Mouse (Mus musculus): ENCODE results near the gene Rpl36a-ps1.
"Not testable (repeated sequence)": the region's sequence is repeated elsewhere in the genome, so short reads cannot be mapped to it uniquely, and the experiment has no call there.

Rpl36a-ps1 gene

DNA sequence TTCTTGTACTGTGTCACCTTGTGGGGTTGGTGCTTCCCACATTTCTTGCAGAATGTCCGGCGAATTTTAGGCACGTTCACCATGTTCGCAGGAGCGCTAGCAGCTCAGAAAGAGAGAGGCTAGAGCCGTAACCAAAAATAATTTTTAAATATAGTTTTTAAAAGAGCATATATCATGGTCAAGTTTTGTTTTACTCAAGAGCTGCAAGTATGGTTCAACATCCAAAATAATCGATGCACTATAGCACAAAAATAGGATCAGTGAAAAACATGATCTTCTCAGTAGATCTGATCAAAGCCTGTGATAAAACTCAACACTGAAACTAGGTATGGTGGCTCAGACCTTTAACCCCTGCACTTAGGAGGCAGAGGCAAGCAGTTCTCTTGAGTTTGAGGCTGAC lies at the start of gene Rpl36a-ps1:
Rpl36a-ps1 (minus strand) TSS at position 101 of the 400 bp plus-strand sequence.
- DNase-seq (ENCODE audit: low spot score in 2 of 2): no peak

DNA sequence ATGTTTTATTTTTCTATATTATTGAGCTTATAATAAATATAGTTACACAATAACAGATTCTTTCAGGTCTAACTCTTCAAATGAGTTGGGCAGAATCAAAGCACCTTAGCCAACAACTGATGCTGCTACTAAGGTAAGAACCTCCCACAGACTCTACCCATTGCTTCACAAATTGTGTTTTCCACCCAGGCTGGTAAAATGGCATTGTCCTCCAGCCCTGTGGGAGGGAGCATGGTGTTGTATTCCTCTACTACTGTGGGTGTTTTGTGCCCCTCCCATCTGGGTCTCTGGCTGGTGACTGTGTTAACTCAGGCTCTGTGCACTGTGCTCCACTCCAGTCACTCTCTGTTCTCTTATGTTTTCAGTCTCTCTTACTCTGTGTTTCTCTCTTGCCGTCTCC lies 49.4 kb upstream of the Rpl36a-ps1 start:
- no peak for DNase-seq (ENCODE audit: low spot score in 2 of 2)

DNA sequence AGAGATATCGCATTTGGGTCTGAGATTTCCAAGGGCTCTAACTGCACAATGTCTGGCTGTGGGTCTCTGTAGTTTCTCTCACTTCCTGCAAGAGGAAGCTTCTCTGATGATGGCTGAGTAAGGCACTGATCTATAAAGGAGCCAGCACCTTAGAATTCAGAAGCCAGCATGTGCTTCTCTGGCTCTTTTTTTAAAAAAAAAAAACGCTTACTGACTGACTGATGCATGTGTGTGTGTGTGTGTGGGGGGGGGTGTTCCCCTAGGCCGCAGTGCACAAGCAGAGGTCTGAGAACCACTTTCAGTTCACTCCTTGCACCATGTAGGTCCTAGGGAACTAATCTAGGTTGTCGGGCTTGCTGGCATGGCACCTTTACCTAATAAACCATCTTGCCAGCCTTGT lies 47.3 kb upstream of the Rpl36a-ps1 start:
- no peak for DNase-seq (ENCODE audit: low spot score in 2 of 2)

DNA sequence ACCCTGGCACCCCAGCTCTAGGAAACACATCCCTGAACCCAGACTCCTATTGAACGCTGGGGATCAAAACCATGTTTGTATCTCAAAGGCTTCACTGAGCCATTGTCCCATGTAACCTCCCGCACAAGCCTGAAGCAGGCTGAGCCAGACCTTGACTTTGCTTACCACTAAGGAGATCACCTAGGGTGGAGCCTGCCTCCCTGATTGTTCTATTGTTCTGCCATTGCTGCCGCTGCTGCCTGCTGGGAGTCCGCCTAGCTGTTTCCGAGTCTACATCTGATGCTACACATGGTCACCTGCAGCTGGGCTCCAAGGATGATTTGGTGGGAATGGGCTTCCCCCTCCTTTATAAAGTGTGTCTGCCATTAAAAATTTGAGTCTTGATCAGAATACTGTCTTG lies 45.2 kb upstream of the Rpl36a-ps1 start:
- not testable (repeated sequence) for DNase-seq (ENCODE audit: low spot score in 2 of 2)

DNA sequence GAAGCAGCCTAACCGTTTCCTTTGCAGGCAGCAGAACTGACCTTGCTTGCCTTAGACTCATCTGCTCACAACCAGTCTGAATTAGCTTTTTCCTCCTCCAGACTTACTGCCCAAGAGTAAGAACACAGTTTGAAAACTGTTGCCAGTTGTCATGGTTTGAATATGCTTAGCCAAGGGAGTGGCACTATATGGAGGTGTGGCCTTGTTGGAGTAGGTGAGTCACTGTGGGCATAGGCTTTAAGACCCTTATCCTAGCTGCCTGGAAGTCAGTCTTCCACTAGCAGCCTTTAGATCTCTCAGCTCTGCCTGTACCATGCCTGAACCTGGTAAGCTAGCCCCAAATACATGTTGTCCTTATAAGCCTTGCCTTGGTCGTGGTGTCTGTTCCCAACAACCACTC lies 43.6 kb upstream of the Rpl36a-ps1 start:
- DNase-seq (ENCODE audit: low spot score in 2 of 2): no peak

- DNase-seq (ENCODE audit: low spot score in 2 of 2): no peak
Measured at GRCm38 (mm10) chr14:99036039-99036438, 41.9 kb upstream of the Rpl36a-ps1 start.

DNA sequence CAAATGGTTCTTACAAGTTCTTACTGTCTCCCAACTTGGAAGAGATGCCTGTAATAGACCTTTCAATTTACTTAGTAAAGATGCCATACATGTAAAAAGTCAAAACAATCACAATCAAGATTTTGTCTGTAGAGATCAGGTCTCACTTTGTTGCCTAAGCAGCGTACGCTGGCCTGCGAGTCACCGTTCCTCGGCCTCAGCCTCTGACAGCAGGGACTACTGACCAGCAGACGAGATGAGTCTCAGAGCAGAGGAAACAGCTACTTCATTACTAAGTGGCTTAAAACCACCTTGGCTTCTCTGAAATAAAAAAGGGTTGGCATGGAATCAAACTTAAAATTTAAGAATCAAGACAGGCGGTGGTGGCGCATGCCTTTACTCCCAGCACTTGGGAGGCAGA lies 40.7 kb upstream of the Rpl36a-ps1 start:
- DNase-seq (ENCODE audit: low spot score in 2 of 2): not testable (repeated sequence)

DNA sequence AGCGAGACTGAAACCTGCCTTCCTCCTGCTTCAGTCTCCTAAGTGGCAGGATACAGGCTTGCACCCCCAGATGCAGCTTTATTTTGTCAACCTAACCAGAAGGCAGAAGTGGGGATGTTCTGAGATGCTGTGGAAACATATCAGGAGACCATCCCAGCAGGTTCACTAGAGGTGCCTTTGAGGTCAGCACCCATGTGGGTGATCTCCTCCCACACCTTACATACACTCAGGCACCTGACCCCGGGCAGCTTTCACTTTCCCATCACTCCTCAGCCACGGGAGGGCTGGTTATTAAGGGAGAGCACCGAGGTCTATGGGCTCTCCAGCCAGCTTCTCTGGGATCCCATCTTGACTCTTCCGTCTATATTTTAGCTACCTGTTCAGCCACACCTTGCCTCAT lies 38.5 kb upstream of the Rpl36a-ps1 start:
- DNase-seq (ENCODE audit: low spot score in 2 of 2): no peak

- no peak for DNase-seq (ENCODE audit: low spot score in 2 of 2)
Measured at GRCm38 (mm10) chr14:99031337-99031873, 37.3 kb upstream of the Rpl36a-ps1 start.

DNA sequence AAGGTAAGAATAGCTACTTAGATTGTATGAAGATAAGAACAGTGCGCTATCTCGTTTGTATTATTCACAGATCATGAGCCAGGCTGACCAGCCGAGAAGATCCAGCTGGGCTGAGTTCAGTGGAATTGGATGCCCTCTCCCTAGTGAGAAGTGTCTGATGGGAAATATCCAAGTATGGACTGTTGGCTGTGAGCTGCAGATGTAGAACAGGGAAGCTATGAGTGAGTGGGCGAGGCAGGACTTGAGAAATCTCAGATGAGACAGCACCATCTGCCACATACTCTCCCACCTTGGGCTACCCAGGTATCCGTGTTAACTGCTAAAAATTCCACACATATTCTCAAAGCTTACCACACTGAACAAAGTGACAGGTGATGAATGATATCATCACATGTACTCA lies 35.9 kb upstream of the Rpl36a-ps1 start:
- DNase-seq (ENCODE audit: low spot score in 2 of 2): no peak

DNA sequence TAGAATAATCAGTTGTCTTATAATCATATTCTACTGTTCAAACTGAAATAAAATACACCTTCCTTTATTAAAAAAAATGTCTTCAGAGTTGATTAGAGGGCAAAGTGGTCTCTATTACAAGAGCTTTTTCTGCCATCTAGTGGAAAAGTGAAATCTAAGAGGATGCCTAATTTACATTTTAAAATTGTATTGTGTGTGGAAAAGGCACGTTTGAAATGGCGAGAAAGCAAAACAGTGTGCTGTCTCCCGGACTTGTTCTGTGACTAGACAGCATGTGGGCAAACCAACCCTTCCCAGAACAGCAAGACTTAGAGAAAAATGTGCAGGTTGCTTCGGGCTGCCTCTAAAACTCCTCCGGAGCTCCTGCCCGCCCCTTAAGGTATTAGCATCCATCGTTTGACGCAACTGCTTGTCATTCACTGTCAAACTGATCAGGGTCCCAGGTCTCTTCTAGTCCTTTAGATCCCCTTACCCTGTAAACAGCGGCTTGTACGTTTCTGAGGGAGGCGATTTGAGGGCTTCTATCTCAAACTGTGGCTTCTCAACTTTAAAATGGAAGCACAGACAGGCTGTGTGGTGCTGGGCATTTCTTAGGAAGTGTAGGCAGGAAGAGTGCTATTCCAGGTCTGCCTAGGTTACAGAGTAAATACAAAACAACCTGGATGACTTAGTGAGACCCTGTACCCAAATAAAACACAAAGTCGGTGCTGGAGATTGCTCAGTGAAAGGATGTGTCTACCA lies 28.4 kb upstream of the Rpl36a-ps1 start:
- no peak for DNase-seq (ENCODE audit: low spot score in 2 of 2)

- no peak for DNase-seq (ENCODE audit: low spot score in 2 of 2)
Measured at GRCm38 (mm10) chr14:99019136-99019808, 25.2 kb upstream of the Rpl36a-ps1 start.

- no peak for DNase-seq (ENCODE audit: low spot score in 2 of 2)
Measured at GRCm38 (mm10) chr14:99018691-99019090, 24.6 kb upstream of the Rpl36a-ps1 start.

DNA sequence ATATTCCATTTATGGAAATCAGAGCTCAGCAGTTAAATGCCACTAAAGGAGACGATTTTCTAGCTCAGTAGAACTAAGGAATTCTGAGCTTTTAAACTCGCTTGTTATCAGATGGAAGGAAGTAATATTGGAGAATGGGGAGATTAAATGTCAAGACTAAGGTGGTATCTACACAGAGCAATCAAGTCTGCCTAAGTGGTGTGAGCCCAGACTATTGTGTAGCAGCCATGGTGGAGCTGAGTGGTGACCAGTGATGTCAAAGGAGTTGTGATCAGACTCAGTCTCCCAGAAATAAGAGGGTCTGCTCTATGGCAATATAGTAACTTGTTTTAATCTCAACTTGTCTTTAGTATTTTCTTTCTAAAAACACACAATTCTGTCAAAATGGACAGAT lies 16.8 kb upstream of the Rpl36a-ps1 start:
- DNase-seq (ENCODE audit: low spot score in 2 of 2): no peak

- DNase-seq (ENCODE audit: low spot score in 2 of 2): no peak
Measured at GRCm38 (mm10) chr14:99010224-99010919, 16.3 kb upstream of the Rpl36a-ps1 start.

DNA sequence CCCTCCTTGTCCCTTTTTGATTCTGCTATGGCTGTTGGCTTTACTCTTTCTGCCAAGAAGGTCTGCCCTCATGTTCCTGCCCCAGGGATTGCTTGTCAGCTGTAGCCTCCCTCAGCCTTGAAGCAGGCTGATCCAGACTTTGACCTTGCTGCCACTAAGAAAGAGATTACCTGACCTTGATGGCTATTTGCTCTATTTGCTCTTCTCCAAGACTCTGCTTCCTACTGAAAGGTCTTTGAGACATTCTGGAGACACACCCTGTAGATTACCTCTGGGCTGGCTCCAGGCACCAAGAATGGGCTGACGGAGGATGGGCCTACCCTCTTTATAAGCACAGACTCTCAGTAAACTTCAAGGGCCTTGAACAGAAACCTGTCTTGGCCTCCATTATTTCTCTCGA lies 1.6 kb downstream of the Rpl36a-ps1 start:
- DNase-seq (ENCODE audit: low spot score in 2 of 2): no peak

GRCm38 (mm10) chr14:98990636-98991035 lies 3.5 kb downstream of the Rpl36a-ps1 start:
- DNase-seq (ENCODE audit: low spot score in 2 of 2): no peak

- DNase-seq (ENCODE audit: low spot score in 2 of 2): no peak
Measured at GRCm38 (mm10) chr14:98989818-98990217, 4.3 kb downstream of the Rpl36a-ps1 start.

DNA sequence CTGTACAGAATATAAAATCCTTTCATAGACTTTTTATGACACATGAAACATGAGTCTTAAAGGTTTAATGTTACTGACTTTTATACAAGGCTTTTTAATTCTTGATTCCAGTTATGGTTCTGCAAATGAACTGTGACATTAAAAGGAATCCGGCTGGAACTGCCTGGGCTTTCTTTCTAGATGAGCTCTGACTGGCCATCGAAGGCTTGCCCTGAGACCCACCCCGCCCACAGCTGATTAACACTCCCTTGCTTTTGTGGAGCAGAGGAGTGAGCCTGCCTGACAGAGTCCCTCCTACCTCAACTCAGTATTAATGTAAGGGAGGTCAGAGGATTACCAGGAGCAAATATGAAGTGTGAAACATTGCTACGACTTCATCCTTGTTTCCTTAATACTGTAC lies 22.2 kb downstream of the Rpl36a-ps1 start:
- DNase-seq (ENCODE audit: low spot score in 2 of 2): no peak

DNA sequence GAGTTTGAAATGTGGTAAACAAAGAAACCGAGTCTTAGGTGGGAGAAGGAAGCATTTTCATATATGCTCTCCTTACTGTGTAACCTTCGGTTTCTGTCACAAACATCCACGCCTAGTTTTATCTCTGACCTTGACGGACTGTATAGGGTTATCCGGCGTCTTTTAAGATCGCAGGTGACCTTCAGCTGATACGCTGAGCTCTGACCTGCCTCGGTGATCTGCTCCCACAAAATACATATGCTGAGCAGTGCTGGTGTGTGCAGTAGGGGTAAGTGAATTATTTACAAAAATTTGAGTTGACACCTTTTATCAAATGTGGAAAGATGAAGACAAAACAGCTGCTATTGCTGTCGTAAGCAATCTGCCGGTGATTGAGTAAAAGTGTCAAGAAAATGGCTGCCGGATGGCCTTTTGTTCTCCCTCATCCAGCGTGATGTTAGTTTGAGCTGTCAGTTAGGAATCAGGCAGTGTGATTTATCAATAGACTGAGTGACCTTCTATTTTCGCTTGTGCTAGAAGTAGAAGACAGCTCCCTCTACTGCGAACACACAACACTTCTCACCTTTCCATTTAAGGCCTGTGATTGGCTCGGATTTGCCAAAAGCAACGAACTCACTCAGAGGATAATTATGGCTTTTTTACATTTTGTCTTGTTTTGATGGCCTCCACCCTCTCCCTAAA lies 35.0 kb downstream of the Rpl36a-ps1 start:
- DNase-seq (ENCODE audit: low spot score in 2 of 2): no peak

DNA sequence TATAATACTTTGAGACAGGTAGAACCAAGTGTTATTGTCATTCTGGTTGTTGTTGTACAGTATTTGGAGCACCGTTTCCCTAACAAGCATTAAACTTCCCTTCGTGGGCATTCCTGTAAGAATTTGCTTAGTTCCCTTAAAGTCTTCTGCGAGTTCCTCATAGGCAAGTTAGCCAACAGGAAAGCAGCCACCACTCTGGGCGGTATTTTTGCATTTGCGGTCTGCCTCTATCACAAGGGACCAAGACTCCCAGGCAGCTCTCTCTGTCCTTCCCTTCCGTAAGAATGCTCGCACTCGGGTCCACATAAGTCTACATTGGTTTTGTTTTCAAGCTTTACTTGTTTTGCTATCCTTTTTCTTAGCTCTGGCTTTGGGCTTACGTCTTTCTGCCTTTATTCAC lies 37.3 kb downstream of the Rpl36a-ps1 start:
- DNase-seq (ENCODE audit: low spot score in 2 of 2): no peak

- DNase-seq (ENCODE audit: low spot score in 2 of 2): no peak
Measured at GRCm38 (mm10) chr14:98952441-98952840, 41.7 kb downstream of the Rpl36a-ps1 start.
